Mouse (Mus musculus) embryonic facial prominence, embryonic 15.5 days (tissue): ENCODE data around the gene Slc1a7. TPM values are rescaled to one million over a fixed set of nuclear protein-coding genes. Genes with fewer than 3 reads are reported as not detected.
A peak's percentile ranks its signal among the peaks of the same experiment; 100 is the strongest.

Source experiments
- ATAC-seq: fragments of 200-750 bp; cut with Nextera tagmentation; 2 replicates; pipeline ENCODE4 v1.8.0; 2017; ENCODE audit warnings: low read depth, moderate TSS enrichment; ENCODE audit not compliant: insufficient number of reproducible peaks, low FRiP score, low TSS enrichment
- H3K27ac ChIP-seq: fragments of 300-500 bp; sonication (generic); replicated peaks from 2 replicates; pipeline ENCODE4 v1.5.1; 2015; ENCODE audit warnings: mild to moderate bottlenecking, inconsistent platforms
- H3K27me3 ChIP-seq: fragments of 300-500 bp; sonication (generic); 2 replicates; pipeline ENCODE4 v1.6.1; 2015; ENCODE audit warnings: inconsistent platforms
- H3K36me3 ChIP-seq: fragments of 300-500 bp; sonication (generic); 2 replicates; pipeline ENCODE4 v1.6.1; 2015; ENCODE audit warnings: mild to moderate bottlenecking, inconsistent platforms
- H3K4me1 ChIP-seq: fragments of 300-500 bp; sonication (generic); 2 replicates; pipeline ENCODE4 v1.6.1; 2015; ENCODE audit warnings: inconsistent platforms
- H3K4me2 ChIP-seq: fragments of 300-500 bp; sonication (generic); replicated peaks from 2 replicates; pipeline ENCODE4 v1.6.1; 2015; ENCODE audit warnings: mild to moderate bottlenecking, inconsistent platforms
- H3K4me3 ChIP-seq: fragments of 300-500 bp; sonication (generic); replicated peaks from 2 replicates; pipeline ENCODE4 v1.5.1; 2015; ENCODE audit warnings: mild to moderate bottlenecking, inconsistent platforms
- H3K9ac ChIP-seq: fragments of 300-500 bp; sonication (generic); 2 replicates; pipeline ENCODE4 v1.6.1; 2015; ENCODE audit warnings: inconsistent platforms
- H3K9me3 ChIP-seq: fragments of 300-500 bp; sonication (generic); replicated peaks from 2 replicates; pipeline ENCODE4 v1.6.1; 2016; ENCODE audit warnings: inconsistent platforms
- WGBS: fragments of 180-500 bp; shearing (Covaris S2); methylation state at CpG from one replicate; pipeline ENCODE4 v1.1.7; 2015; 5-methylcytosine and 5-hydroxymethylcytosine counted together
- polyA plus RNA-seq: library from polyadenylated mRNA; unstranded; fragments of >200 nt; fragmentation: Nextera tagmentation; extraction: Ambion mirVana; gene quantifications from 2 replicates; pipeline ENCODE4 v1.2.1, GENCODE M21; 2015

The Slc1a7 gene
- polyA plus RNA-seq = 0.12 and 0.16 TPM in 2 replicates

DNA sequence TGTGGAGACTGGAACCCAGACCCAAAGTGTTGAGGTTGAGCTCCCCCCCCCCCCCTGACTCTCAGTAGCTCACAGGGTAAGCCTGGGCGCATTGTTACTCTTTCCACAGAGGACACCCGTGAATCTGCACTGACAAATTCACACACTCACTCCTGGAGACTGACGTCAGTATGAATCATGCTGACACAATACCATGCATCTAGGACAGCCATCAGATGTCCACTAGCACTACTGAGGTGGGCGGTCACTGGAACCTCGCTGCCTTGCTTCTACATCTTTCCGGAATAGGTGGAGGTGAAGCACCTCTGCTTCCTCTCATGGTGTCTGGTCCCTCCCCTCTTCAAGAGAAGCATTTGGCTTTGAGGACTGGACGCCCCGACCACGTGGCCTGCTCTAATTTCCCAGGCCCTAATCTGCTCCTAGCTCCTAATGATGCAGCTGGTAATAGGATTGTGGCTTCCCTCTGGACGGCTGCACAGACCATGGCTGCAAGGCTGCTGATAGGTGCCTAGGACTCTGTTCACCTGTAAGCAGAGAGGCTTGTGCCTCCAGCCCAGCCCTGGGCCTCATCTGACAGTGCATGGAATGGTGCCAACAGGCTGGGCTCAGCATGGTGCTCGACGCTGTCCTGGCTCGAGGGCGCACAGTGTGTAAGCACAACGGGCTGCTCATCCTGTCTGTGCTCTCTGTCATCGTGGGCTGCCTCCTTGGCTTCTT is at the start of gene Slc1a7:
Gene Slc1a7 (plus strand): TSS at position 367 of the 717 bp plus-strand sequence.
- no peaks in the 10 kb centered on the region for H3K36me3 ChIP-seq
- no peak for ATAC-seq
- 68% methylated on average over 16 of the region's 16 CpGs for WGBS
- no peak within 1 kb of the TSS for H3K9ac ChIP-seq
- no peaks in the 10 kb centered on the region for H3K27me3 ChIP-seq
- H3K27ac ChIP-seq = no peak within 1 kb of the TSS
- H3K4me3 ChIP-seq = no peak within 1 kb of the TSS
- peaks cover 4% of the 10 kb centered on the region; the same call in 1 of the 2 replicates for H3K4me1 ChIP-seq
- no peaks in the 10 kb centered on the region for H3K9me3 ChIP-seq
- H3K4me2 ChIP-seq = no peak within 1 kb of the TSS

DNA sequence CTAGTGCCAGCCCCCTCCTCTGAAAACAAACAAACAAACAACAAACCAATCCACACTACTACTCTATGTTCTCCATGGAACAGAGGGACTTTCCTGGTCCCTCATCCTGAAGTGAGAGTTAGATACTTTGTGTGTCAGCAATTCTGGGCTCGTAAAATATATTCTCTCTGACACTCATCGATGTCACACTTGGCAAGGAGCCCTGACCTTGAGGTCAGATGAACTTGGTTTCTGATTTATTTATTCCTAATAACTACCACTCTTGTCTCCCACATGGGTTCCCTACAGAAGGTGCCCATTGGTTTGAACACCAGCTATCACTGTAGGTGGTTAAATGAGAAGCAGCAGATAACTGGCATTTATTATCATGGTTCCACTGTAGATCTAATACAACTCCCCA is 47.8 kb upstream of the Slc1a7 start:
- Histone ChIP-seq H3K4me1 (peaks cover 21% of the 10 kb centered on the region), H3K4me3 (no peak overlapping the region), H3K27me3 (no peaks in the 10 kb centered on the region), H3K9me3 (no peaks in the 10 kb centered on the region), H3K9ac (no peak overlapping the region), H3K4me2 (no peak overlapping the region), H3K27ac (no peak overlapping the region), H3K36me3 (no peaks in the 10 kb centered on the region)
- 86% methylated on average over 2 of the region's 2 CpGs for WGBS
- ATAC-seq = no peak

DNA sequence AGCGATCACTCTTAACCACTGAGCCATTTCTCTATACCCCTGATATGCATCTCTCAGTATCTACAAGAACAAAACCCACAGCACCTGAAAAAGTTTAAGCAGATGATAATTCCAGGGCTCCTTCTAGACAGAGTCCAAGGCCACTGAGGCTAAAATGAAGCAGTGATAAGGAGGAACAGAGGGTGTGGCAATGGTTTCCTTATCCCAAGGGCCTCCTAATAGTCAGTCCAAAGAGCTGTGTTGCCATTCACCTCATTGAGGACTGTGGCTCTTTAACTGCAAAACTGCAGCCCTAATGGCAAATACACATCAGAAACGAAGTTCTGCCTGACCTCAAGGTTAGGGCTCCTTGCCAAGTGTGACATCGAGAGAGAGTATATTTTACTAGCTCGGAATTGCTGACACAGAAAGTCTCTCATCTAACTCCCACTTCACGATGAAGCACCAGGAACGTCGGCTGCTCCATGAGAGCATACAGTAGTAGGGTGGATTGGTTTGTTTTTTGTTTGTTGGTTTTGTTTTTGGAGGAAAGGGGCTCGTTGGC is 46.9 kb upstream of the Slc1a7 start:
- no peak overlapping the region for H3K27ac ChIP-seq
- no peak overlapping the region for H3K4me2 ChIP-seq
- no peaks in the 10 kb centered on the region for H3K27me3 ChIP-seq
- no peaks in the 10 kb centered on the region for H3K36me3 ChIP-seq
- peaks cover 21% of the 10 kb centered on the region for H3K4me1 ChIP-seq
- 74% methylated on average over 8 of the region's 8 CpGs for WGBS
- no peak overlapping the region for H3K4me3 ChIP-seq
- ATAC-seq = no peak
- H3K9ac ChIP-seq = no peak overlapping the region
- no peaks in the 10 kb centered on the region for H3K9me3 ChIP-seq

DNA sequence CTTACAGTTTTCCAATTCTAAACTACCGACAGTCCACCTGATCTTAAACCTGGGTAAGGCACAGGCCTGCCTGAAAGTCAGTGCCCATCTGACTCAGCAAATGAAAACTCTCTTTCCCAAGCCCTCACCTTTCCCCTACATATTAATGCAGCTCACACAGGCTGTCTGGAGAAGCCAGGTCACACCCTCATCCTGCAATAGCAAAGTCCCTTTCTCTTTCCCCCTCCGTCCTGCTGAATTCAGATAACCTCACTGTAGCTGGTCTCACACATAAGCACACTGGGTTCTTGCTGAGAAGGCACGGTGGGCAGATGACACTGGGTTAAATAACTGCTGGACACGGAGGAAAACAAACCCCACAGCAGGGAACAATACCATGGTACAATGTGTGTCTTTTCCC is 46.2 kb upstream of the Slc1a7 start:
- Histone ChIP-seq H3K27me3 (no peaks in the 10 kb centered on the region), H3K27ac (no peak overlapping the region), H3K4me2 (peak overlapping the region; percentile 67), H3K36me3 (no peaks in the 10 kb centered on the region), H3K9me3 (no peaks in the 10 kb centered on the region), H3K4me1 (peaks cover 21% of the 10 kb centered on the region), H3K4me3 (peak overlapping the region; percentile 72; the same call in 1 of the 2 replicates), H3K9ac (no peak overlapping the region)
- WGBS = 68% methylated on average over 4 of the region's 4 CpGs
- no peak for ATAC-seq

DNA sequence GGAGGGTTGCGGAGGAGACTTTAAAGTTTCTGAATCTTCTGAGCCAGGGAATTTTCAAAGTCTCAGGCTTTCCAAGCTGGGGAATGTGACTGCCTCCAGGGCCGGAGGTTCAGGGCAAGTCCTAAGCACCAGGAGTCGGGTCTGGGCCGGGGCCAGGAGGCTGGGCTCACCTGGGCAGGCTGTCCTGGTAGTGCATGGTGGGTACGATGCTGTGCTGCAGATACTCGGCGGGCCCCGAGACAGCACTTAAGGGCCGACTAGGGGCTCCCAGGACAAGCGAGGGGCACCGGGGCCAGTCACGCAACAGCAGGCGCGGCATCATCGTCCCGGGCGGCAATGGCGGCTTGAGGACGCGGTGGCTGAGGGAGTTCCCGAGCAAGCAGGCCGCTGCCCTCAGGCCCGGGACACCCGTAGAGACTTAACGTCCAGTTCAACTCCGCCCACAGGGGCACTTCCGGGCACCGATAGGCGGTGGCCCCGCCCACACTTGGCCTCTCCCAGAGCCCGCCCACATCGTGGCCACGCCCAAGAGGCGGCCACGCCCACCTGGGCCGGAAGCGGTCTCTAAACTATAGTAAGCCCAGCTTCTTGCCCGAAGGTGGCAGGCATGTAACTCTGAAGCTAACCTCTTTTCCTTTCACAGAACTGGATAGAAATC is 44.9 kb upstream of the Slc1a7 start, which contains the start of gene Cpt2:
Gene Cpt2 (minus strand): TSS at position 466 of the 658 bp plus-strand sequence.
- peak within 1 kb of the TSS; percentile 72 for H3K4me3 ChIP-seq
- no peaks in the 10 kb centered on the region for H3K36me3 ChIP-seq
- H3K27me3 ChIP-seq = no peaks in the 10 kb centered on the region
- WGBS = 2% methylated on average over 38 of the region's 38 CpGs
- peak within 1 kb of the TSS; percentile 76 for H3K9ac ChIP-seq
- peak within 1 kb of the TSS; percentile 67 for H3K4me2 ChIP-seq
- peak; percentile 94 for ATAC-seq
- peak within 1 kb of the TSS; percentile 76 for H3K27ac ChIP-seq
- H3K9me3 ChIP-seq = no peaks in the 10 kb centered on the region
- H3K4me1 ChIP-seq = peaks cover 21% of the 10 kb centered on the region

DNA sequence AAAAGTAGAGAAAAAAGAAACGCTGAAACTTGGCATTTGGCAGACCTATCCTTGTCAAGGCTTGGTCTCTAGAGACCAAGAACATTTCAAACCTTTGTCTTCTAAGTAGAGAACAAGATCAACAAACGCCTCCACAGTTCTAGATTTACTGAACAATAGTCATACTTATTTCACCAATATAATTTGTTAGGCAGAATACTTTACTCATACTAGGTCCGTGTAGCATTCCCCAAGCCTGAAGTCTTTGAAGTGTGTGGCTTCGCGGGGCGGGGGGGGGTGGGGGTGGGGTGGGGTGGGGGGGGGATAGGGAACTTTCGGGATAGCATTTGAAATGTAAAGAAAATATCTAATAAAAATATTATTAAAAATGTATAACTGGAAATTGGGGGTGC is 44.3 kb upstream of the Slc1a7 start:
- 36% methylated on average over 7 of the region's 7 CpGs for WGBS
- H3K9me3 ChIP-seq = no peaks in the 10 kb centered on the region
- peak overlapping the region; percentile 76 for H3K27ac ChIP-seq
- ATAC-seq = 0 out of 2 replicates have a peak, but pooled peaks have one; percentile 13
- H3K36me3 ChIP-seq = no peaks in the 10 kb centered on the region
- H3K4me3 ChIP-seq = peak overlapping the region; percentile 72
- H3K27me3 ChIP-seq = no peaks in the 10 kb centered on the region
- peak overlapping the region; percentile 7; the same call in 1 of the 2 replicates for H3K9ac ChIP-seq
- peaks cover 21% of the 10 kb centered on the region for H3K4me1 ChIP-seq
- peak overlapping the region; percentile 67 for H3K4me2 ChIP-seq

DNA sequence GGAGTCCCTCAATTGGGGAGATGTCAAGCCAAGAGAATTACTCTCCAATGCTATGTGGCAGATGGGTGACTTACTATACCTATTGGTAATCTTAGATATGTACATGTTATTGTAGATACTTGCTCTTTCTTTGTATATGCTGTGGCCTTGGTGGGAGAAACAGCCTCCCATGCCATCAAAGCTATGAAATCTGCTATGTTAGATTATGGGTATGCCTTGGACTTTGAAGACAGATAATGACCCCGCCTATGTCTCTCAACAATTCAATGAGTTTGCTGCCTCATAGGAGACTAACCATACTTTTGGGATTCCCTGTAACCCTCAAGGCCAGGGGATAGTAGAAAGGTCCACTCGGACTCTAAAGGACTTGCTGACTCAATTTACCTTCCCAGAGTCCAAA is 39.9 kb upstream of the Slc1a7 start:
- H3K27ac ChIP-seq = no peak overlapping the region
- no peak overlapping the region for H3K4me3 ChIP-seq
- no peaks in the 10 kb centered on the region for H3K27me3 ChIP-seq
- H3K4me1 ChIP-seq = no peaks in the 10 kb centered on the region
- no peaks in the 10 kb centered on the region for H3K36me3 ChIP-seq
- H3K9me3 ChIP-seq = no peaks in the 10 kb centered on the region
- no peak for ATAC-seq
- no peak overlapping the region for H3K9ac ChIP-seq
- H3K4me2 ChIP-seq = no peak overlapping the region
- WGBS = 72% methylated on average over 2 of the region's 2 CpGs

DNA sequence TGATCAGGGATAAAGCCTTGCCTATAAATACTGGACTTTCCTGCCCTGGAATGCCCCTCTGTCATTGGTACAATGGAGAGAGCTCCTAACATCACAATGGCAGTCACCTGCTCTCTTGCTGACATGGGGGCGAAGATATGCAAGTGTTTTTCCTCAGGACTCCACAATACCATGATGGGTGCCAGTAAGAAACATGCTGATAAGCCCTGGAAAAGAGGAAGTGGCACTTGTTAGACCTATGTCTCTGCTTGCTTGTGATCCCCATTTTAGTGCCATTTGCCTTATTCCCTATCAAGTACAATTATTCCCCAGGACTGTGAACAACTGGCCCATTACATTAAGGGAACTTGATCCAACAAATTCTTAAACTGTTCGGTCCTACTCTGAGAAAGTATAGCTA is 39.4 kb upstream of the Slc1a7 start:
- H3K36me3 ChIP-seq = no peaks in the 10 kb centered on the region
- H3K9me3 ChIP-seq = no peaks in the 10 kb centered on the region
- no peaks in the 10 kb centered on the region for H3K27me3 ChIP-seq
- no peaks in the 10 kb centered on the region for H3K4me1 ChIP-seq
- no peak overlapping the region for H3K4me2 ChIP-seq
- H3K27ac ChIP-seq = no peak overlapping the region
- WGBS = 64% methylated on average over 2 of the region's 2 CpGs
- H3K4me3 ChIP-seq = no peak overlapping the region
- H3K9ac ChIP-seq = no peak overlapping the region
- ATAC-seq = no peak

DNA sequence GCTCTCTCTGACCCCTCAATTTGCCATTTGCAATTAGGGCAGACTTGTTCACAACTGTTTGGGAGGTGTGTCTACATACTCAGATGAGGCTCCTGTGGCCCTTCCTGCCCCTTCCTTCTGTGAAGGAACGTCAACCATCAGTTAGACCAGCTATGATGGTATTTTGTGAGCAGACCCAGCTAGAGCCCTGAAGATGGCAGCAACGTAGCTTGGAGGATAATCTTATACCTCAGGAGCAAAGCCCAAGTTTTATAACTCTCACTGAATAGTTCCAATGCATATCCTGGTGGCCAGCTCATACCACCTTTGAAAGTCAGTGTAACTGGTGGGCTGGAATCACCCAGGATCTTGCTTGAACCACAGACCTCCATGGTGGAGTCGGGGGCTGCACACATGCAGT is 36.7 kb upstream of the Slc1a7 start:
- H3K4me2 ChIP-seq = no peak overlapping the region
- H3K36me3 ChIP-seq = no peaks in the 10 kb centered on the region
- H3K4me3 ChIP-seq = no peak overlapping the region
- no peak for ATAC-seq
- 65% methylated on average over 3 of the region's 3 CpGs for WGBS
- H3K9me3 ChIP-seq = no peaks in the 10 kb centered on the region
- H3K9ac ChIP-seq = no peak overlapping the region
- no peak overlapping the region for H3K27ac ChIP-seq
- no peaks in the 10 kb centered on the region for H3K4me1 ChIP-seq
- no peaks in the 10 kb centered on the region for H3K27me3 ChIP-seq

DNA sequence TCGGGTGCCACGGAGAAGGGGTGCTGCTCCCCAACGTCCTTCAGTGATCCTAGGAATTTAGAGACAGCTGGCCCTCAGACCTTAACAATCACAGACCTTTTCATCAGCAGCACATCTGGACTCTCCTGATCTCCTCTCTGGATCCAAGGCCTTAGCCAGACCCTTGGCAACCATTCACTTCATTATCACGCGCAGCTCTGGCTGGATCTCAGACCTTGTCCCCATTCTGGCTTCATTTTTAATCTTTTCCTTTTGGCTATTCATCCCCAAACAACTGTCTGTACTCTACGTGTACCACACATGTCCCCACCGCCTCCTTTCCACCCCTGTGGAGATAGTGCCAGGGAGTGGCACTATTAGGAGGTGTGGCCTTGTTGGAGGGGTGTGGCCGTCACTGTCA is 34.9 kb upstream of the Slc1a7 start:
- no peaks in the 10 kb centered on the region for H3K9me3 ChIP-seq
- no peak overlapping the region for H3K4me2 ChIP-seq
- no peaks in the 10 kb centered on the region for H3K36me3 ChIP-seq
- no peak overlapping the region for H3K9ac ChIP-seq
- no peak overlapping the region for H3K4me3 ChIP-seq
- ATAC-seq = no peak
- 72% methylated on average over 8 of the region's 8 CpGs for WGBS
- H3K27me3 ChIP-seq = no peaks in the 10 kb centered on the region
- no peak overlapping the region for H3K27ac ChIP-seq
- no peaks in the 10 kb centered on the region for H3K4me1 ChIP-seq

DNA sequence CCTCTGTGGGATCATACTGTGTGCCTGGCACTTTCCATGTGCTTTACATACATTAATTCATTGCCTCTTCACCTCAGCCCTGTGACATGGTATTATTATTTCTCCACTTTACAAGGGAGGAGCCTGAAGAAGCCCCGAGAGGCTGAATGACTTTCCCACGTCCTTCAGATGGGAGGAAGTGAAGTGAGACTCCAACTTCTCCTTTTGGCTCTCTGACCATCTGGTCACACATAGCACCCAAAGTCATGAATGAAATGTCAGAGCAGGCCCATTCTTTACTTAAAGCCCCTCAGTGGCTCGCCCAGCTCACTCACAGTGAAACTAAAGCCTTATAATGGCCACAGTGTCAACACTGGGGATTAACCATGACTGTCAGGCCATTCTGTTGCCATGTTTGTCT is 32.9 kb upstream of the Slc1a7 start:
- no peak overlapping the region for H3K27ac ChIP-seq
- 81% methylated on average over 3 of the region's 3 CpGs for WGBS
- no peaks in the 10 kb centered on the region for H3K36me3 ChIP-seq
- H3K4me2 ChIP-seq = no peak overlapping the region
- no peaks in the 10 kb centered on the region for H3K4me1 ChIP-seq
- no peaks in the 10 kb centered on the region for H3K27me3 ChIP-seq
- no peak overlapping the region for H3K9ac ChIP-seq
- H3K9me3 ChIP-seq = no peaks in the 10 kb centered on the region
- no peak overlapping the region for H3K4me3 ChIP-seq
- no peak for ATAC-seq
